Mouse (Mus musculus) thymus, adult 2 months (tissue): ENCODE measurements around the gene Evc2.

Experiments
- CTCF ChIP-seq: fragments of 200-500 bp; IDR thresholded peaks from 2 replicates; pipeline ENCODE4 v1.5.1; 2012; ENCODE audit warnings: mild to moderate bottlenecking, control low read depth, low read length, moderate library complexity, borderline replicate concordance; ENCODE audit not compliant: control insufficient read depth, poor library complexity, insufficient read depth; ENCODE audit errors: extremely low read depth
- POLR2A ChIP-seq: fragments of 200-500 bp; IDR thresholded peaks from 2 replicates; pipeline ENCODE4 v1.6.1; 2012; ENCODE audit warnings: mild to moderate bottlenecking, low read length, control low read depth, moderate library complexity; ENCODE audit not compliant: control insufficient read depth, poor library complexity, insufficient read depth; ENCODE audit errors: extremely low read depth

DNA sequence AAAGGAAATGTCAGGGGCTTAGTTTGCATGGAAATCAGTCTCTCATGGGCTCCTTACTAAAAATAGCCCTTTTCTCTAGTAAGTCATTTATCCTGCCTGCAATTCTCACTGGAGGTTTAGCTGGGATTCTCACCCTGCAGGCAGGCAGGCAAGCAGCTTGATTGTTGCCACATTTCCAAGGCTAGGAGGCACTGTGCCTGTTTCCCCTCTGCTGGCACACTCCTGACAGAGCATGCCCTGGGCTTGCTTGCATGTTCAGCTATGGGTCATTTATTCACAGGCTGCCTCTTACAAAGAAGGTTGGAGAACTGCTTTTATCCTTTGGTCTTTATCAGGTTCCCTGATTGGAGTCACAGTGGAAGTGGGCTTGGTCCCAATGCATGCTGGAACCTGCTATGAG, 27.5 kb downstream of the Evc2 start:
- TF ChIP-seq CTCF (no peak), POLR2A (no peak)
